Mouse (Mus musculus): ENCODE measurements around the gene Rimbp2.

DNA sequence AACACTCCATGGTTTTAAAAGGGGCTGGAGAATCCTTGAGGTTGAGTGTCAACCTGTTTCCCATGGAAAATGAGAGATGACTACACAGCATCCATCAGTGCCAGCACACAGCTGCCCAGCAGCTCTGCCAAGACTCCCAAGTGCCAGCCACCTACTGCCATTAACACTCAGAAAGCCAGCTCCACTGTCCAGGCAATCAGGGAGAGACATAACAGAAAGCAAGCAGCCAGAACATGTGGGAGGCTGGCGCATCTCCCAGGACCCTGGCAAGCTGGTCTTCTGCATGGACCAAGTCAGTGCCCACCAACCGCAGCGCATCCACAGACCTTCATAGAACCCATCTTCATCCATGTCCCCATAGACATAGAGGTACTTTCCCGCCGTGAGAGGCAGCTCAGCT is 152.7 kb downstream of the Rimbp2 start:
- TF ChIP-seq CTCF (IDR thresholded peaks at IDR 0.05; ENCODE audit: low read depth, low read length) = no peak
- no peak for TF ChIP-seq POLR2A (IDR thresholded peaks at IDR 0.05; ENCODE audit: extremely low read depth, insufficient read depth, low read length)

All from liver, adult 2 months (tissue).